22 mouse cellular contexts compared by ENCODE assay signal in genomic region chr6:99105979-99106378, GRCm38 (mm10).
A peak's percentile ranks its signal among the peaks of the same experiment; 100 is the strongest.
DNase-seq lines count a peak whose midpoint lies in the region; ATAC-seq and TF ChIP-seq lines count a peak whose summit lies in the region.
"Had no signal": no experiment of that assay in that cellular context is flagged by ENCODE, and none has a peak within 500 bp of the region (broad histone marks: within the 10 kb centered on the region; RNA-seq: fewer than 3 reads in every experiment).

No protein-coding gene starts in this region.

- WGBS in heart, embryonic 10.5 days = 57% methylated on average over 4 of the region's 4 CpGs
- 48% methylated on average over 4 of the region's 4 CpGs for WGBS in intestine, embryonic 15.5 days
- 42% methylated on average over 4 of the region's 4 CpGs for WGBS in liver, postnatal 0 days (ENCODE audit: insufficient replicate concordance)
- 87% methylated on average over 4 of the region's 4 CpGs for WGBS in midbrain, embryonic 10.5 days

- no peak overlapping the region for H3K9ac ChIP-seq in intestine, embryonic 15.5 days
- no peak overlapping the region for H3K9ac ChIP-seq in liver, postnatal 0 days (replicated peaks)
- H3K9ac ChIP-seq: forebrain, embryonic 13.5 days; hindbrain, embryonic 13.5 days; kidney, embryonic 15.5 days; limb, embryonic 12.5 days; midbrain, embryonic 13.5 days; neural tube, embryonic 12.5 days had no signal

- no peaks in the 10 kb centered on the region for H3K27me3 ChIP-seq in heart, embryonic 10.5 days (ENCODE audit: insufficient read depth, poor library complexity, severe bottlenecking)
- no peaks in the 10 kb centered on the region for H3K27me3 ChIP-seq in G1E (ENCODE audit: insufficient read depth, low read length)
- H3K27me3 ChIP-seq in intestine, embryonic 15.5 days (replicated peaks) = no peaks in the 10 kb centered on the region
- H3K27me3 ChIP-seq in liver, postnatal 0 days (ENCODE audit: insufficient read depth, low read length) = no peaks in the 10 kb centered on the region
- no peaks in the 10 kb centered on the region for H3K27me3 ChIP-seq in midbrain, embryonic 10.5 days (ENCODE audit: low read depth, poor library complexity, severe bottlenecking)
- H3K27me3 ChIP-seq: hindbrain, embryonic 13.5 days; kidney, embryonic 15.5 days; limb, embryonic 12.5 days; midbrain, embryonic 13.5 days; neural tube, embryonic 12.5 days had no signal

- peaks cover 62% of the 10 kb centered on the region for H3K4me1 ChIP-seq in heart, embryonic 10.5 days
- H3K4me1 ChIP-seq in G1E (ENCODE audit: insufficient read depth, low read depth, low read length) = peaks cover 76% of the 10 kb centered on the region
- H3K4me1 ChIP-seq in intestine, embryonic 15.5 days (replicated peaks) = peaks cover 19% of the 10 kb centered on the region
- H3K4me1 ChIP-seq in liver, postnatal 0 days (ENCODE audit: insufficient read depth) = peaks cover 7% of the 10 kb centered on the region
- H3K4me1 ChIP-seq in midbrain, embryonic 10.5 days = peaks cover 37% of the 10 kb centered on the region

- H3K36me3 ChIP-seq in heart, embryonic 10.5 days = no peaks in the 10 kb centered on the region
- no peaks in the 10 kb centered on the region for H3K36me3 ChIP-seq in G1E (replicated peaks)
- H3K36me3 ChIP-seq in intestine, embryonic 15.5 days = no peaks in the 10 kb centered on the region
- H3K36me3 ChIP-seq in liver, postnatal 0 days (replicated peaks; ENCODE audit: insufficient read depth, low read length) = no peaks in the 10 kb centered on the region
- H3K36me3 ChIP-seq in midbrain, embryonic 10.5 days = 0 out of 2 replicates have a peak, but pooled peaks cover 3% of the 10 kb centered on the region
- H3K36me3 ChIP-seq: hindbrain, embryonic 13.5 days; kidney, embryonic 15.5 days; limb, embryonic 12.5 days; midbrain, embryonic 13.5 days; neural tube, embryonic 12.5 days had no signal

- no peak overlapping the region for H3K4me2 ChIP-seq in intestine, embryonic 15.5 days (replicated peaks)
- H3K4me2 ChIP-seq in liver, postnatal 0 days (ENCODE audit: low read depth, low read length) = no peak overlapping the region
- H3K4me2 ChIP-seq: forebrain, embryonic 13.5 days; hindbrain, embryonic 13.5 days; kidney, embryonic 15.5 days; limb, embryonic 12.5 days; midbrain, embryonic 13.5 days; neural tube, embryonic 12.5 days had no signal

- 0 out of 2 replicates have a peak, but pooled peaks have one; percentile 28 for TF ChIP-seq EP300 in liver, postnatal 0 days (IDR thresholded peaks at IDR 0.05; ENCODE audit: low read depth)

- no peak for TF ChIP-seq CTCF in G1E (IDR thresholded peaks at IDR 0.05; ENCODE audit: low read depth, low read length)
- no peak for TF ChIP-seq CTCF in liver, postnatal 0 days (IDR thresholded peaks at IDR 0.05; ENCODE audit: low read depth)

- peak; percentile 66 for ATAC-seq in G1E (ENCODE audit: extremely low read depth, insufficient number of reproducible peaks, low FRiP score, poor library complexity, severe bottlenecking)
- ATAC-seq in intestine, embryonic 15.5 days = peak; percentile 80
- ATAC-seq in liver, postnatal 0 days = no peak
- no peak for ATAC-seq in monocyte, adult 5-6 weeks (replicated peaks; ENCODE audit: insufficient number of reproducible peaks, low FRiP score, low TSS enrichment, poor library complexity, severe bottlenecking)
- ATAC-seq: forebrain, embryonic 13.5 days; midbrain, embryonic 13.5 days had no signal

- DNase-seq in heart, embryonic 10.5 days (ENCODE audit: low spot score) = no peak
- DNase-seq in heart, adult 8-10 months (ENCODE audit: low spot score) = no peak
- DNase-seq in G1E (ENCODE audit: low spot score) = peak; percentile 45
- DNase-seq in liver, postnatal 0 days = no peak
- no peak for DNase-seq in midbrain, embryonic 10.5 days (ENCODE audit: low spot score)
- DNase-seq in adrenal gland, postnatal 25 days = no peak
- DNase-seq: cerebellum, adult 2 months; cerebellum, postnatal 36 days; heart, postnatal 14 days; kidney, postnatal 36 days; lung, postnatal 10 days; right cerebral cortex, postnatal 14 days; spleen, adult 18-20 months; thymus, postnatal 14 days had no signal

- no peaks in the 10 kb centered on the region for H3K9me3 ChIP-seq in heart, embryonic 10.5 days
- no peaks in the 10 kb centered on the region for H3K9me3 ChIP-seq in G1E (replicated peaks)
- H3K9me3 ChIP-seq in intestine, embryonic 15.5 days = no peaks in the 10 kb centered on the region
- H3K9me3 ChIP-seq in liver, postnatal 0 days (ENCODE audit: low read length) = no peaks in the 10 kb centered on the region
- no peaks in the 10 kb centered on the region for H3K9me3 ChIP-seq in midbrain, embryonic 10.5 days (replicated peaks)
- H3K9me3 ChIP-seq: forebrain, embryonic 13.5 days; hindbrain, embryonic 13.5 days; kidney, embryonic 15.5 days; limb, embryonic 12.5 days; midbrain, embryonic 13.5 days; neural tube, embryonic 12.5 days had no signal

- no peak overlapping the region for H3K4me3 ChIP-seq in heart, embryonic 10.5 days
- no peak overlapping the region for H3K4me3 ChIP-seq in G1E (ENCODE audit: low read depth, low read length)
- H3K4me3 ChIP-seq in intestine, embryonic 15.5 days (replicated peaks) = no peak overlapping the region
- H3K4me3 ChIP-seq in liver, postnatal 0 days (ENCODE audit: low read depth, low read length) = no peak overlapping the region
- H3K4me3 ChIP-seq in midbrain, embryonic 10.5 days = no peak overlapping the region
- H3K4me3 ChIP-seq: forebrain, embryonic 13.5 days; hindbrain, embryonic 13.5 days; kidney, embryonic 15.5 days; limb, embryonic 12.5 days; midbrain, embryonic 13.5 days; neural tube, embryonic 12.5 days had no signal

- 0 out of 2 replicates have a peak overlapping the region, but pooled peaks have one; percentile 7 for H3K27ac ChIP-seq in heart, embryonic 10.5 days
- H3K27ac ChIP-seq in intestine, embryonic 15.5 days = peak overlapping the region; percentile 70
- H3K27ac ChIP-seq in liver, postnatal 0 days (ENCODE audit: low read depth) = no peak overlapping the region
- H3K27ac ChIP-seq in midbrain, embryonic 10.5 days (replicated peaks) = no peak overlapping the region
- H3K27ac ChIP-seq: forebrain, embryonic 13.5 days; hindbrain, embryonic 13.5 days; kidney, embryonic 15.5 days; limb, embryonic 12.5 days; midbrain, embryonic 13.5 days; neural tube, embryonic 12.5 days had no signal

Comparison
In these comparisons a context has a peak if more than half of its experiments do, and no peak if none do; other contexts are left out.
1. H3K27ac ChIP-seq: peak in heart, embryonic 10.5 days (single experiment) and intestine, embryonic 15.5 days (single experiment); none in liver, postnatal 0 days (single experiment) and midbrain, embryonic 10.5 days (single experiment).
2. ATAC-seq: peak in G1E (single experiment) and intestine, embryonic 15.5 days (single experiment); none in liver, postnatal 0 days (single experiment) and monocyte, adult 5-6 weeks (single experiment).